7 mouse cellular contexts compared by ENCODE assay signal in genomic region chr7:98309219-98310030, GRCm38 (mm10). TPM values are rescaled to one million over a fixed set of nuclear protein-coding genes. Genes with fewer than 3 reads are reported as not detected.
A peak's percentile ranks its signal among the peaks of the same experiment; 100 is the strongest.
DNase-seq lines count a peak whose midpoint lies in the region; ATAC-seq lines count a peak whose summit lies in the region.

No protein-coding gene starts in this region.

- H3K9ac ChIP-seq in intestine, embryonic 16.5 days (ENCODE audit: low read depth, low read length), result peak overlapping the region; percentile 91
- peak overlapping the region; percentile 77 for H3K9ac ChIP-seq in midbrain, embryonic 11.5 days (ENCODE audit: low read length)

- H3K36me3 ChIP-seq in intestine, embryonic 16.5 days (ENCODE audit: control insufficient read depth, insufficient read depth, low read length), result no peaks in the 10 kb centered on the region
- no peaks in the 10 kb centered on the region for H3K36me3 ChIP-seq in midbrain, embryonic 11.5 days (ENCODE audit: control insufficient read depth, insufficient read depth, low read length)

- peak overlapping the region; percentile 89 for H3K4me3 ChIP-seq in intestine, embryonic 16.5 days (ENCODE audit: low read length)
- H3K4me3 ChIP-seq in midbrain, embryonic 11.5 days (ENCODE audit: low read depth, low read length), result peak overlapping the region; percentile 63

- no peaks in the 10 kb centered on the region for H3K27me3 ChIP-seq in intestine, embryonic 16.5 days (replicated peaks; ENCODE audit: control insufficient read depth, insufficient read depth, low read length)
- H3K27me3 ChIP-seq in midbrain, embryonic 11.5 days (ENCODE audit: control insufficient read depth, insufficient read depth, low read length), result peaks cover 2% of the 10 kb centered on the region; the same call in 1 of the 2 replicates

- peak; percentile 100 for ATAC-seq in intestine, embryonic 16.5 days
- peak; percentile 99 for ATAC-seq in midbrain, embryonic 11.5 days (ENCODE audit: low FRiP score)

- intact Hi-C loops in gastrocnemius, postnatal 36 days (cut with DNase I), result no loop called here
- intact Hi-C loops in left cerebral cortex, postnatal 36 days (cut with DNase I), result no loop called here

- 0% methylated on average over 53 of the region's 53 CpGs for WGBS in intestine, embryonic 16.5 days
- 1% methylated on average over 53 of the region's 53 CpGs for WGBS in midbrain, embryonic 11.5 days

- peak overlapping the region; percentile 16; the same call in 1 of the 2 replicates for H3K27ac ChIP-seq in intestine, embryonic 16.5 days (ENCODE audit: low read length)
- H3K27ac ChIP-seq in midbrain, embryonic 11.5 days (ENCODE audit: low read depth, low read length), result no peak overlapping the region

- H3K9me3 ChIP-seq in intestine, embryonic 16.5 days (ENCODE audit: control insufficient read depth, low read length), result no peaks in the 10 kb centered on the region
- H3K9me3 ChIP-seq in midbrain, embryonic 11.5 days (ENCODE audit: control insufficient read depth, low read length), result no peaks in the 10 kb centered on the region

- H3K4me1 ChIP-seq in intestine, embryonic 16.5 days (ENCODE audit: control insufficient read depth, insufficient read depth, low read length), result peaks cover 9% of the 10 kb centered on the region
- H3K4me1 ChIP-seq in midbrain, embryonic 11.5 days (ENCODE audit: control insufficient read depth, insufficient read depth, low read length), result peaks cover 6% of the 10 kb centered on the region

- peak; percentile 96 for DNase-seq in adrenal gland, adult 18-20 months (ENCODE audit: low spot score in 2 of 2)
- peak; percentile 99 for DNase-seq in embryo, embryonic 11 days
- DNase-seq in gastrocnemius, postnatal 36 days, result peak; percentile 90 to 96
- peak; percentile 90 to 91 for DNase-seq in left cerebral cortex, postnatal 36 days (ENCODE audit: low spot score in 2 of 2)
- peak; percentile 98 for DNase-seq in midbrain, embryonic 11.5 days (ENCODE audit: low spot score, missing footprints)
- DNase-seq in skeletal muscle tissue, adult 2 months (ENCODE audit: low read depth, low spot score), result peak; percentile 84

- peak overlapping the region; percentile 88 for H3K4me2 ChIP-seq in intestine, embryonic 16.5 days (ENCODE audit: low read depth, low read length)
- peak overlapping the region; percentile 91 for H3K4me2 ChIP-seq in midbrain, embryonic 11.5 days

RNA-seq across cellular contexts. Expression of gene Acer3, which starts 11.6 kb away (rescaled TPM):
- total RNA-seq in adrenal gland, adult 18-20 months (2021), result 10 to 100 TPM; 11.7 to 12.9 TPM
- total RNA-seq in gastrocnemius, postnatal 36 days (2021), result 1 to 10 TPM; 4.9 to 5.3 TPM
- 17.1 and 20.5 TPM in 2 replicates for polyA plus RNA-seq in intestine, embryonic 16.5 days (2015; fragmentation: Nextera tagmentation; extraction: Ambion mirVana)
- total RNA-seq in left cerebral cortex, postnatal 36 days (2021), result 10 to 100 TPM; 21.3 to 21.8 TPM
- 15.8 and 16.6 TPM in 2 replicates for polyA plus RNA-seq in midbrain, embryonic 11.5 days (2014; fragmentation: Nextera tagmentation; extraction: Ambion mirVana)

RNA-seq across cellular contexts. Expression of gene Tsku, which starts 51.7 kb away (rescaled TPM):
- 10 to 100 TPM; 16.7 to 16.9 TPM for total RNA-seq in adrenal gland, adult 18-20 months (2021)
- 1 to 10 TPM; 1.1 to 1.5 TPM for total RNA-seq in gastrocnemius, postnatal 36 days (2021)
- polyA plus RNA-seq in intestine, embryonic 16.5 days (2015; fragmentation: Nextera tagmentation; extraction: Ambion mirVana), result 6.2 and 7.5 TPM in 2 replicates
- total RNA-seq in left cerebral cortex, postnatal 36 days (2021), result 1 to 10 TPM; 3.1 to 3.4 TPM
- polyA plus RNA-seq in midbrain, embryonic 11.5 days (2014; fragmentation: Nextera tagmentation; extraction: Ambion mirVana), result 7.3 and 7.7 TPM in 2 replicates

Comparison
In these comparisons a context has a peak if more than half of its experiments do, and no peak if none do; other contexts are left out.
1. RNA of gene Tsku, which starts 51.7 kb away (total RNA-seq): 16.7 to 16.9 TPM in adrenal gland, adult 18-20 months; 3.1 to 3.4 TPM in left cerebral cortex, postnatal 36 days and 1.1 to 1.5 TPM in gastrocnemius, postnatal 36 days; every median in the first group is over 4 times any median in the second.
2. Peak in every context shown above with its lines, with median percentiles within 50 percentile points of each other: DNase-seq.